In the genomic region with DNA sequence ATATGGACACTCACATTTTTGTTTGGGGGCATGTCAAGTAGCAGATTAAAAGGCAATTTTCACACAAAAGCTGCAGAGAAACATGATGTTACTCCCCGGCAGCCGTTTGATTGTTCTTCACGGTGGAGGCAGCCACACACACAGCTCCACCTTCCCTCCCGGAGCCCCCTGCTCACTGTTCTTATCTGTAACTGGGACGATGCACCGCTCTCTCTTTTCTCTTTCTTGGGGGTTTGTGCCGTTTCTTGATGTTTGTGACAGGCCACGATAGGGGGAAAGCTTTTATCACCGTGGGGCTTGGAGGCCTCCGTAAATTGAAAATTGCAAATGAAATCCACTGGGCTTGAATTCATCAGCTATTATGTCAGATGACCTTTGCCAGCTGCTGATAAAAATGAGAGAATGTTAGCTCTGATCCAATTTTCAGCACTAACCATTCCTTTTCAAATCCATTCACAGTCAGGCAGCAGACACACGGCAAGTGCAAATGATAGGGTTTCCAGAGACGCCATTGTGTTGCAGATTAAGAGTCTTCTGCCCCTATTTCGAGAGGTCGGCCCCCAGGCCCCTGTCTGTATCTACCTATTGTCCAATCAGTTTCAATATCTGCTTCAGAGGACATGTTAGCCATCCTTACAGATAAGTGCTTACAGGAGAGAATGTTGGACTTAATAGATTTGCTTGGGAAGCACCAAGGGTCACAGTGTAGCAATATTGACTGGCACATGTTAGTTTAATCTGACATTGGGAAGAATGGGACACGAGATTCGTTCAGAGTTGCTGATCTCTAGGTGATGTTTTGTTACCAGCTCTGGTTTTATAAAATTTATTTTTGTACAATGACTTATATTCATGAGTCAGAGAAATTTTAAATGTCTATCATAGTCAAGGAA, we compare ENCODE assay signal across 16 mouse cellular contexts.
DNase-seq lines count a peak whose midpoint lies in the region; ATAC-seq and TF ChIP-seq lines count a peak whose summit lies in the region.
"Had no signal": no experiment of that assay in that cellular context is flagged by ENCODE, and none has a peak within 500 bp of the region (broad histone marks: within the 10 kb centered on the region; RNA-seq: fewer than 3 reads in every experiment).

No protein-coding gene starts in this region.

- DNase-seq in heart, postnatal 4 days = no peak
- peak; percentile 45 for DNase-seq in R1 (ENCODE audit: low read depth, low spot score)
- DNase-seq in forebrain, embryonic 14.5 days (ENCODE audit: low spot score) = peak; percentile 62
- no peak for DNase-seq in gastrocnemius, postnatal 4 days (ENCODE audit: low spot score in 2 of 2)
- no peak for DNase-seq in kidney, adult 2 months
- no peak for DNase-seq in thymus, adult 2 months
- DNase-seq: adrenal gland, postnatal 10 days; cerebellum, adult 8-10 months; lung, adult 2 months; right cerebral cortex, postnatal 14 days; thymus, postnatal 4 days had no signal

- WGBS in heart, embryonic 13.5 days = 26% methylated on average over 16 of the region's 16 CpGs
- 29% methylated on average over 16 of the region's 16 CpGs for WGBS in forebrain, embryonic 14.5 days
- 13% methylated on average over 16 of the region's 16 CpGs for WGBS in midbrain, embryonic 12.5 days
- WGBS in kidney, adult 2 months = 81% methylated on average over 16 of the region's 16 CpGs
- WGBS in thymus, adult 2 months = 81% methylated on average over 16 of the region's 16 CpGs

- no peak overlapping the region for H3K4me3 ChIP-seq in heart, embryonic 13.5 days
- H3K4me3 ChIP-seq in forebrain, embryonic 14.5 days (ENCODE audit: low read depth, low read length) = no peak overlapping the region
- 0 out of 2 replicates have a peak overlapping the region, but pooled peaks have one; percentile 4 for H3K4me3 ChIP-seq in midbrain, embryonic 12.5 days
- no peak overlapping the region for H3K4me3 ChIP-seq in kidney, adult 2 months (ENCODE audit: insufficient read depth, low read depth, low read length)
- H3K4me3 ChIP-seq in thymus, adult 2 months (ENCODE audit: control insufficient read depth, insufficient read depth, low read length) = no peak overlapping the region
- H3K4me3 ChIP-seq: left cerebral cortex, adult 2 months; limb, embryonic 12.5 days had no signal

- no peaks in the 10 kb centered on the region for H3K9me3 ChIP-seq in heart, embryonic 13.5 days
- H3K9me3 ChIP-seq in forebrain, embryonic 14.5 days (replicated peaks; ENCODE audit: control insufficient read depth, low read length) = no peaks in the 10 kb centered on the region
- H3K9me3 ChIP-seq in midbrain, embryonic 12.5 days = no peaks in the 10 kb centered on the region
- H3K9me3 ChIP-seq: limb, embryonic 12.5 days had no signal

- TF ChIP-seq CTCF in kidney, adult 2 months (conservative IDR thresholded peaks at IDR 0.05; ENCODE audit: insufficient read depth, insufficient read length, low read depth, low read length) = no peak
- TF ChIP-seq CTCF in thymus, adult 2 months (IDR thresholded peaks at IDR 0.05; ENCODE audit: borderline replicate concordance, control insufficient read depth, extremely low read depth, insufficient read depth, low read length, poor library complexity) = no peak

- peaks cover 10% of the 10 kb centered on the region for H3K4me1 ChIP-seq in heart, embryonic 13.5 days
- H3K4me1 ChIP-seq in forebrain, embryonic 14.5 days (ENCODE audit: control insufficient read depth, insufficient read depth, low read length) = peaks cover 24% of the 10 kb centered on the region
- peaks cover 23% of the 10 kb centered on the region for H3K4me1 ChIP-seq in midbrain, embryonic 12.5 days
- H3K4me1 ChIP-seq in kidney, adult 2 months (ENCODE audit: control insufficient read depth, insufficient read depth, low read length) = peaks cover 3% of the 10 kb centered on the region; the same call in 1 of the 2 replicates
- no peaks in the 10 kb centered on the region for H3K4me1 ChIP-seq in thymus, adult 2 months (replicated peaks; ENCODE audit: control insufficient read depth, insufficient read depth, low read length)
- H3K4me1 ChIP-seq: limb, embryonic 12.5 days had no signal

- H3K9ac ChIP-seq in heart, embryonic 13.5 days = no peak overlapping the region
- H3K9ac ChIP-seq in forebrain, embryonic 14.5 days (ENCODE audit: low read length) = no peak overlapping the region
- H3K9ac ChIP-seq in midbrain, embryonic 12.5 days (replicated peaks) = no peak overlapping the region
- H3K9ac ChIP-seq: limb, embryonic 12.5 days had no signal

- no peak for TF ChIP-seq POLR2A in kidney, adult 2 months (IDR thresholded peaks at IDR 0.05; ENCODE audit: low read depth, low read length)
- TF ChIP-seq POLR2A in thymus, adult 2 months (IDR thresholded peaks at IDR 0.05; ENCODE audit: control insufficient read depth, extremely low read depth, insufficient read depth, low read length, poor library complexity) = no peak

- ATAC-seq in heart, embryonic 13.5 days (ENCODE audit: extremely low read depth, insufficient number of reproducible peaks, low FRiP score, low TSS enrichment) = no peak
- ATAC-seq in forebrain, embryonic 14.5 days = peak; percentile 22
- ATAC-seq in midbrain, embryonic 12.5 days (ENCODE audit: low FRiP score, low read depth) = 0 out of 2 replicates have a peak, but pooled peaks have one; percentile 25
- ATAC-seq: CD4-positive, CD25-positive, alpha-beta regulatory T cell, adult 4 months had no signal

- no peak overlapping the region for H3K27ac ChIP-seq in heart, embryonic 13.5 days (replicated peaks)
- H3K27ac ChIP-seq in forebrain, embryonic 14.5 days (ENCODE audit: low read depth, low read length) = peak overlapping the region; percentile 63
- peak overlapping the region; percentile 50 for H3K27ac ChIP-seq in midbrain, embryonic 12.5 days (replicated peaks)
- H3K27ac ChIP-seq in kidney, adult 2 months (ENCODE audit: insufficient read depth, low read depth, low read length) = no peak overlapping the region
- H3K27ac ChIP-seq in thymus, adult 2 months (ENCODE audit: control insufficient read depth, insufficient read depth, low read length) = no peak overlapping the region
- H3K27ac ChIP-seq: left cerebral cortex, adult 2 months; limb, embryonic 12.5 days had no signal

- no peaks in the 10 kb centered on the region for H3K36me3 ChIP-seq in heart, embryonic 13.5 days
- H3K36me3 ChIP-seq in forebrain, embryonic 14.5 days (ENCODE audit: control insufficient read depth, insufficient read depth, low read length) = no peaks in the 10 kb centered on the region
- no peaks in the 10 kb centered on the region for H3K36me3 ChIP-seq in midbrain, embryonic 12.5 days
- H3K36me3 ChIP-seq in kidney, adult 2 months (ENCODE audit: control insufficient read depth, insufficient read depth, low read length) = no peaks in the 10 kb centered on the region
- H3K36me3 ChIP-seq in thymus, adult 2 months (ENCODE audit: control insufficient read depth, insufficient read depth, low read length) = no peaks in the 10 kb centered on the region
- H3K36me3 ChIP-seq: limb, embryonic 12.5 days had no signal

- H3K27me3 ChIP-seq in heart, embryonic 13.5 days (replicated peaks) = no peaks in the 10 kb centered on the region
- H3K27me3 ChIP-seq in forebrain, embryonic 14.5 days (replicated peaks; ENCODE audit: control insufficient read depth, insufficient read depth, low read length) = no peaks in the 10 kb centered on the region
- H3K27me3 ChIP-seq in midbrain, embryonic 12.5 days = peaks cover 33% of the 10 kb centered on the region
- H3K27me3 ChIP-seq in kidney, adult 2 months (replicated peaks; ENCODE audit: control insufficient read depth, insufficient read depth, low read length) = no peaks in the 10 kb centered on the region
- no peaks in the 10 kb centered on the region for H3K27me3 ChIP-seq in thymus, adult 2 months (ENCODE audit: control insufficient read depth, insufficient read depth, low read length)

- H3K4me2 ChIP-seq in heart, embryonic 13.5 days = peak overlapping the region; percentile 48
- peak overlapping the region; percentile 10; the same call in 1 of the 2 replicates for H3K4me2 ChIP-seq in forebrain, embryonic 14.5 days (ENCODE audit: low read length)
- peak overlapping the region; percentile 38 for H3K4me2 ChIP-seq in midbrain, embryonic 12.5 days (replicated peaks)
- H3K4me2 ChIP-seq: limb, embryonic 12.5 days had no signal

Comparison
In these comparisons a context has a peak if more than half of its experiments do, and no peak if none do; other contexts are left out.
1. H3K27ac ChIP-seq: peak in forebrain, embryonic 14.5 days (single experiment) and midbrain, embryonic 12.5 days (single experiment); none in heart, embryonic 13.5 days (single experiment), kidney, adult 2 months (single experiment) and thymus, adult 2 months (single experiment).
2. DNase-seq: peak in R1 (single experiment) and forebrain, embryonic 14.5 days (single experiment); none in heart, postnatal 4 days (single experiment), gastrocnemius, postnatal 4 days (0 of 2), kidney, adult 2 months (single experiment) and thymus, adult 2 months (single experiment).
3. Peak in every context shown above with its lines, with median percentiles within 50 percentile points of each other: H3K4me2 ChIP-seq.